Mouse (Mus musculus): ENCODE results near the gene Tmem101. TPM values are rescaled to one million over a fixed set of nuclear protein-coding genes. Genes with fewer than 3 reads are reported as not detected.
"Not testable (repeated sequence)": the region's sequence is repeated elsewhere in the genome, so short reads cannot be mapped to it uniquely, and the experiment has no call there.

Tmem101 gene
- polyA plus RNA-seq, 1 experiment from 2014 or later = 9.6 TPM

GRCm38 (mm10) chr11:102185677-102186076 lies 29.5 kb upstream of the Tmem101 start:
- Histone ChIP-seq H3K27ac (replicated peaks) (no peak overlapping the region; the same call in 1 of the 2 replicates), H3K9me3 (replicated peaks) (no peaks in the 10 kb centered on the region), H3K4me2 (peak overlapping the region; percentile 85), H3K27me3 (no peaks in the 10 kb centered on the region), H3K36me3 (replicated peaks) (peaks cover 20% of the 10 kb centered on the region), H3K9ac (0 out of 2 replicates have a peak overlapping the region, but pooled peaks have one; percentile 96), H3K4me3 (replicated peaks) (peak overlapping the region; percentile 94), H3K4me1 (replicated peaks) (peaks cover 47% of the 10 kb centered on the region)
- WGBS (ENCODE audit: insufficient replicate concordance) = 45% methylated on average over 3 of the region's 3 CpGs
- ATAC-seq (ENCODE audit: insufficient read depth) = no peak

GRCm38 (mm10) chr11:102184646-102185495 lies 28.7 kb upstream of the Tmem101 start, which contains the start of gene Lsm12:
Gene Lsm12 (minus strand): TSS chr11:102185296.
- WGBS (ENCODE audit: insufficient replicate concordance) = under 1% methylated on average over 69 of the region's 70 CpGs
- Histone ChIP-seq H3K9ac (peak within 1 kb of the TSS; percentile 96), H3K4me3 (replicated peaks) (peak within 1 kb of the TSS; percentile 94), H3K36me3 (replicated peaks) (peaks cover 28% of the 10 kb centered on the region), H3K9me3 (replicated peaks) (no peaks in the 10 kb centered on the region), H3K27me3 (no peaks in the 10 kb centered on the region), H3K4me2 (peak within 1 kb of the TSS; percentile 85), H3K27ac (replicated peaks) (peak within 1 kb of the TSS; percentile 92), H3K4me1 (replicated peaks) (peaks cover 39% of the 10 kb centered on the region)
- ATAC-seq (ENCODE audit: insufficient read depth) = peak; percentile 82

- peak overlapping the region; percentile 92 for H3K27ac ChIP-seq (replicated peaks)
- H3K4me2 ChIP-seq = peak overlapping the region; percentile 85
- H3K9ac ChIP-seq = peak overlapping the region; percentile 96
- 5% methylated on average over 7 of the region's 7 CpGs for WGBS (ENCODE audit: insufficient replicate concordance)
- no peaks in the 10 kb centered on the region for H3K27me3 ChIP-seq
- H3K9me3 ChIP-seq (replicated peaks) = no peaks in the 10 kb centered on the region
- peaks cover 33% of the 10 kb centered on the region for H3K4me1 ChIP-seq (replicated peaks)
- ATAC-seq (ENCODE audit: insufficient read depth) = no peak
- peak overlapping the region; percentile 94 for H3K4me3 ChIP-seq (replicated peaks)
- peaks cover 35% of the 10 kb centered on the region for H3K36me3 ChIP-seq (replicated peaks)
Measured at GRCm38 (mm10) chr11:102184253-102184645, 28.0 kb upstream of the Tmem101 start.

- Histone ChIP-seq H3K36me3 (replicated peaks) (peaks cover 70% of the 10 kb centered on the region), H3K4me2 (no peak overlapping the region), H3K9ac (no peak overlapping the region), H3K4me3 (replicated peaks) (no peak overlapping the region), H3K27me3 (no peaks in the 10 kb centered on the region), H3K9me3 (replicated peaks) (no peaks in the 10 kb centered on the region), H3K27ac (replicated peaks) (no peak overlapping the region), H3K4me1 (replicated peaks) (peaks cover 27% of the 10 kb centered on the region)
- ATAC-seq (ENCODE audit: insufficient read depth) = no peak
Measured at GRCm38 (mm10) chr11:102179836-102180235, 23.6 kb upstream of the Tmem101 start.

GRCm38 (mm10) chr11:102168689-102169088 lies 12.5 kb upstream of the Tmem101 start:
- no peak overlapping the region for H3K4me3 ChIP-seq (replicated peaks)
- no peak overlapping the region for H3K4me2 ChIP-seq
- H3K4me1 ChIP-seq (replicated peaks) = peaks cover 29% of the 10 kb centered on the region
- no peaks in the 10 kb centered on the region for H3K27me3 ChIP-seq
- H3K9ac ChIP-seq = no peak overlapping the region; the same call in 1 of the 2 replicates
- H3K27ac ChIP-seq (replicated peaks) = no peak overlapping the region
- H3K36me3 ChIP-seq (replicated peaks) = peaks cover 84% of the 10 kb centered on the region
- 66% methylated on average over 5 of the region's 5 CpGs for WGBS (ENCODE audit: insufficient replicate concordance)
- ATAC-seq (ENCODE audit: insufficient read depth) = no peak
- H3K9me3 ChIP-seq (replicated peaks) = no peaks in the 10 kb centered on the region

DNA sequence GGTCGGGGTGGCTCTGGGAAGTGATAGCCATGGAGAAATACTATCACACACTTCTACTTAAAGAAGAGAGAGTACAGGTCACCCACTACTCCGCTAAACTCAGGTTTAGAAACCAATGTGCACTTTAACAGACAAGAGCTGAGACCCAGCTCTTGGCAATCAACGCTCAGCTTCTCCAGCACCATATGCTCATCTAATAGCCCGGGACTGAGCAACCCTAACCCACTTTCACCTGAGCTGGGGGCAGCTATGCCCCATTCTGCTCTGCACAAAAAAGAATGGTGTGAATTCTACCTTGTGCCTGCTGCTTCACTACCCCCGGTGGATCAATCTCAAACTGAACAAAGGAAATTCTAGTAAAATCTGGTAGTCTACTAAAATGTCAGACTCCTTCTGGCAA lies 11.3 kb upstream of the Tmem101 start:
- H3K9ac ChIP-seq = no peak overlapping the region
- H3K9me3 ChIP-seq (replicated peaks) = no peaks in the 10 kb centered on the region
- H3K4me3 ChIP-seq (replicated peaks) = no peak overlapping the region
- no peaks in the 10 kb centered on the region for H3K27me3 ChIP-seq
- peaks cover 29% of the 10 kb centered on the region for H3K4me1 ChIP-seq (replicated peaks)
- peaks cover 86% of the 10 kb centered on the region for H3K36me3 ChIP-seq (replicated peaks)
- no peak overlapping the region for H3K4me2 ChIP-seq
- H3K27ac ChIP-seq (replicated peaks) = no peak overlapping the region
- no peak for ATAC-seq (ENCODE audit: insufficient read depth)
- 84% methylated on average over 5 of the region's 5 CpGs for WGBS (ENCODE audit: insufficient replicate concordance)

DNA sequence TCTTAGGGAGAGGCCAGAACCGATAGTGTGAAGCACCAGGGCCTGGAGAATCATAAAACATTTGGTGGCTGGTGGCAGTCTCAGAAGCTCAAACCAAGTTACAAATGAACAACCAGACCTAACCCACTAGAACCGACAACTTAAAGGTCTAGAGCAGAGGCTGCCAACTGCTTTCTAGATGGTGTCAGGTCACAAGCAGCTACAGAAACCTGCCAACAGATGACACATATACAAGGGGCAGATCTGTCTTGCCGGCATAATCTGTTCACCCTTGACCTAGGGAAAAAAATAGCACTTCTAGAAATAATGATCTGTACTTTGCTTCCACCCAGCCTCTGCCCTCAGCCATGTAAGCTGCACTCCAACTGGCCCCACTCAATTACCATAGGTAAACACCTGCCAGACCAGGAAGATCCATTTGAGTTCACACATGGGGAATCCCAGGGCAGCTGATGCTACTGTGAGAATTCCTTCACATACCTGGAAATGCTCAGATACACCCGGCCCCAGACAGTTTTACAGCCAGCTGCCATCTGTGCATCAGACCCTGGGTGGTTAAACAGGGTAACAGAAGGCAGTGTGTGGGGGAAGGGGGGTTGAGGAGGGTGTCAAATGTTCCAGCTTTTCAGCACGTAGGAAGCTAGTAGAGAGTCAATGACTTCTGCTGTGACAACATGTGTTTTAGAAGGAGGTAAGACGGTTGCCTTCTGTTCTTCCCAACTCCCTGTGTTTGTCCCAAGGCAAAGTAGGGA lies 9.9 kb upstream of the Tmem101 start:
- no peaks in the 10 kb centered on the region for H3K9me3 ChIP-seq (replicated peaks)
- no peak overlapping the region for H3K4me2 ChIP-seq
- H3K36me3 ChIP-seq (replicated peaks) = peaks cover 90% of the 10 kb centered on the region
- no peak overlapping the region for H3K27ac ChIP-seq (replicated peaks)
- WGBS (ENCODE audit: insufficient replicate concordance) = 66% methylated on average over 6 of the region's 6 CpGs
- peaks cover 29% of the 10 kb centered on the region for H3K4me1 ChIP-seq (replicated peaks)
- H3K9ac ChIP-seq = no peak overlapping the region
- H3K27me3 ChIP-seq = no peaks in the 10 kb centered on the region
- no peak overlapping the region for H3K4me3 ChIP-seq (replicated peaks)
- no peak for ATAC-seq (ENCODE audit: insufficient read depth)

DNA sequence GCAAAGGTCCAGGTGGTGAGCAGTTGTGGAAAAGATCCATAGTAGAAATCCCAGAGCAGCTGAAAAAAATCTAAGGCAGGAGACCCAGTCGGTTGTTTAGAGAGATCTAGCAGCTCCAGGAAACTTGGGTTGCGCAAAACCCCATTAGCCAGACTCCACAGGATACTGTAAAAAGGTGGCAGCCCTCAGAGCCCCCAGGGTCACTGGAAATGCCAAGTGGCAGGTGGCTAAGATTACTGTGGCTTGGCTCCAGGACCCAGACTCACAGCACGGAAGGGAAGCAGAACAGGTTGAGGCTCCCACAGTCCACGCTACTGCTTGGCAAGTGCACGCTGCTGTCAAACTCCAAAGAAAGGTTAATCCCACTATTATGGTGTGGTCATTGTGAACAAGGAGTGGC lies 3.6 kb upstream of the Tmem101 start:
- Histone ChIP-seq H3K4me2 (no peak overlapping the region), H3K9me3 (replicated peaks) (no peaks in the 10 kb centered on the region), H3K27me3 (no peaks in the 10 kb centered on the region), H3K4me1 (replicated peaks) (peaks cover 17% of the 10 kb centered on the region), H3K4me3 (replicated peaks) (no peak overlapping the region), H3K9ac (no peak overlapping the region), H3K27ac (replicated peaks) (no peak overlapping the region), H3K36me3 (replicated peaks) (peaks cover 35% of the 10 kb centered on the region)
- 62% methylated on average over 5 of the region's 5 CpGs for WGBS (ENCODE audit: insufficient replicate concordance)
- ATAC-seq (ENCODE audit: insufficient read depth) = no peak

- WGBS (ENCODE audit: insufficient replicate concordance) = 51% methylated on average over 2 of the region's 2 CpGs
- not testable (repeated sequence) for H3K27me3 ChIP-seq; H3K4me3 ChIP-seq (replicated peaks); H3K9ac ChIP-seq; H3K4me2 ChIP-seq; H3K27ac ChIP-seq (replicated peaks); ATAC-seq (ENCODE audit: insufficient read depth); H3K9me3 ChIP-seq (replicated peaks)
- peaks cover 28% of the 10 kb centered on the region for H3K36me3 ChIP-seq (replicated peaks)
- peaks cover 18% of the 10 kb centered on the region for H3K4me1 ChIP-seq (replicated peaks)
Measured at GRCm38 (mm10) chr11:102158024-102158423, 1.8 kb upstream of the Tmem101 start.

GRCm38 (mm10) chr11:102156786-102157089 lies 534 bp upstream of the Tmem101 start:
- peaks cover 22% of the 10 kb centered on the region for H3K4me1 ChIP-seq (replicated peaks)
- H3K4me2 ChIP-seq = peak overlapping the region; percentile 87
- no peaks in the 10 kb centered on the region for H3K27me3 ChIP-seq
- H3K4me3 ChIP-seq (replicated peaks) = no peak overlapping the region
- no peak overlapping the region for H3K9ac ChIP-seq
- no peak overlapping the region for H3K27ac ChIP-seq (replicated peaks)
- ATAC-seq (ENCODE audit: insufficient read depth) = no peak
- 4% methylated on average over 1 of the region's 1 CpGs for WGBS (ENCODE audit: insufficient replicate concordance)
- H3K9me3 ChIP-seq (replicated peaks) = no peaks in the 10 kb centered on the region
- H3K36me3 ChIP-seq (replicated peaks) = peaks cover 30% of the 10 kb centered on the region

GRCm38 (mm10) chr11:102147213-102147989 lies 8.8 kb downstream of the Tmem101 start:
- peaks cover 70% of the 10 kb centered on the region for H3K27me3 ChIP-seq
- H3K27ac ChIP-seq (replicated peaks) = no peak overlapping the region
- WGBS (ENCODE audit: insufficient replicate concordance) = 21% methylated on average over 34 of the region's 34 CpGs
- peak overlapping the region; percentile 64 for H3K4me3 ChIP-seq (replicated peaks)
- no peak for ATAC-seq (ENCODE audit: insufficient read depth)
- peaks cover 18% of the 10 kb centered on the region for H3K36me3 ChIP-seq (replicated peaks)
- no peak overlapping the region for H3K9ac ChIP-seq
- peak overlapping the region; percentile 83 for H3K4me2 ChIP-seq
- peaks cover 42% of the 10 kb centered on the region for H3K4me1 ChIP-seq (replicated peaks)
- H3K9me3 ChIP-seq (replicated peaks) = no peaks in the 10 kb centered on the region
